Mouse (Mus musculus) cerebellum, adult 9-11 months (tissue): Measurements from ENCODE around the gene Palm.

ENCODE experiments used
- DNase-seq: peaks from one replicate; pipeline ENCODE4 v3.0.0; 2022

The Palm gene

GRCm38 (mm10) chr10:79856704-79857451, 63.5 kb downstream of the Palm start:
- peak; percentile 31 for DNase-seq

GRCm38 (mm10) chr10:79857452-79857811, 64.1 kb downstream of the Palm start:
- DNase-seq = peak; percentile 72

- DNase-seq = no peak
These were observed 64.5 kb downstream of the Palm start for GRCm38 (mm10) chr10:79857894-79858293.

DNA sequence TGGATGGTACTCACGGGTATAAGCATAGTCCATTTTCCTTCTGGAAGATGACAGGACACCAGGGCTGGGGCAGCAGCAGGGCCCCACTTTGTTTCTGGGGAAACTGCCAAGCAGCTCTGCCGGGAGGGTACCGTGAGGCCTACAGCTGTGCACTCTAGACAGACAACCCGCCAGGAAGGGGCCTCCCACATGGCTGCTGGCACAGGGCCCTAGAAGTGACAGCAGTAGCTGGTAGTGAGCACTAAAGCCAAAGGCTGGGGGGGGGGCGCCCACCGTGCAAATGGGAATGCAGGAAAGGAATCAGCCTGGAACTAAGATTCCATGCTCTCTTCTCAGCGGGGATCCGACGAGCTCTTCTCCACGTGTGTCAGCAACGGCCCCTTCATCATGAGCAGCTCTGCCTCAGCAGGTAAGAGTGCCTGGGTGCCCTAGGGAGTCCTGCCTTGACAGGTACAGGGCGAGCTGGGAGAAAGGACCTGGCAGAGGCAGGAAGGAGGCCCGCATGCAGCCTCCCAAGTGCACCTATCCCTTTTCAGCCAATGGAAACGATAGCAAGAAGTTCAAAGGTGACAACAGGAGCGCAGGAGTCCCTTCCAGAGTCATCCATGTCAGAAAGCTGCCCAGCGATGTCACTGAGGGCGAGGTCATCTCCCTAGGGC, 65.2 kb downstream of the Palm start:
- DNase-seq = peak; percentile 78

- DNase-seq = peak; percentile 47
These were observed 65.7 kb downstream of the Palm start for GRCm38 (mm10) chr10:79859116-79859515.

- DNase-seq = peak; percentile 46
These were observed 66.9 kb downstream of the Palm start for GRCm38 (mm10) chr10:79860079-79860911.

- DNase-seq = peak; percentile 84
These were observed 68.1 kb downstream of the Palm start for GRCm38 (mm10) chr10:79861230-79862048.

GRCm38 (mm10) chr10:79862049-79862788, 68.8 kb downstream of the Palm start:
- DNase-seq = peak; percentile 34

- peak; percentile 54 for DNase-seq
These were observed 69.6 kb downstream of the Palm start for GRCm38 (mm10) chr10:79862925-79863324.

DNA sequence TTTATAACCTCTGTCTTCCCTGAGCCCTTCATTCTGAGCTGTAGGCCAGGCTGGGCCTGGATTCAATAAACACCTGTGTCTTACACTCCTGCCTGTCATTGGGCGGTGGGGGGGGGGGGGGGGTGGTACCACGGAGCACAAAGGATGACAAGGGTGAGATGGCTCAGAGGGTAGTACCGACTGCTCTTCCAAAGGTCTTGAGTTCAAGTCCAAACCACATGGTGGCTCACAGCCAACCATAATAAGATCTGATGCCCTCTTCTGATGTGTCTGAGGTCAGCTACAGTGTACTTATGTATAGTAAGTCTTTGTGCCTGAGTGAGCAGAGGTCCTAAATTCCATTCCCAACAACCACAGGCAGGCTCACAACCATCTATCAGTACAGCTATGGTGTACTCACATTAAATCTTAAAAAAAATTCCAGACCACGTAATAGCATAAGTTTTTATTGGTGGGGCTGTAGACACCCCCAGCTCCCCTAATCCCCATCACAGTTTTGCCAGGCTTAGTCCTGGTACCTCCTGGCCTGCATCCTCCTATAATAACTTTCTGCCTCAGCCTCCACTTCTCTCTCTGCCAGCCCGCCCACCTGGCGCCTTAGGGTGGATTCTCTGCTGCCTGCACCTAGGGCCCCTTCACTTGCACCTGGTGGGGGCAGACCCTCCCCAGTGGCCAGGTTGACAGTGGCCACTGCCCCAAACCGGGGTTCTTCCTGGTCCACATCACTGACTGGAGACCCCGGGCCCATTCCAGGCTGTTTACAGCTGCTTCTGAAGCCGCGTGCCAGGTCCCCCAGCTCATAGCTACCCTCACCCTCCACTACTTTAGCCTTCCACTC, 71.2 kb downstream of the Palm start:
- DNase-seq = peak; percentile 45

DNA sequence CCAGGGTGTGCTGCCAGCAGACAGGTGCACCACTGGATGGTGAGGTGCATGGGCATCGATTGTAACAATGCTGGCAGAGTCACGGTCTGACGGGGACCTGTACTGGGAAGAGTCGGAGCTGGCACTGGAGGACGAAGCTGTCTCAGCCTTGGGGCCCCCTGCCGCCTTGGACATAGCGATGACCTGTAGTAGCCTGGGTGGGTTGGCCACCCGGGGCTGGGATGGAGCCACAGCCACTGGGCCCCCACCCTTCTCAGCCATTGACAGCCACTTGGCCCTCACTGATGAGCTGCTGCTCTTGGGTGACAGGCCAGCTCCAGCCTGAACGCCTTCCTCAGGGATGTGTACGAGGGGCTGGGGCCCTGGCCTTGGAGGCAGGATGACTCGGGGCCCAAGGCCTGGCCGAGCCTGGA, 71.8 kb downstream of the Palm start:
- peak; percentile 56 for DNase-seq

DNA sequence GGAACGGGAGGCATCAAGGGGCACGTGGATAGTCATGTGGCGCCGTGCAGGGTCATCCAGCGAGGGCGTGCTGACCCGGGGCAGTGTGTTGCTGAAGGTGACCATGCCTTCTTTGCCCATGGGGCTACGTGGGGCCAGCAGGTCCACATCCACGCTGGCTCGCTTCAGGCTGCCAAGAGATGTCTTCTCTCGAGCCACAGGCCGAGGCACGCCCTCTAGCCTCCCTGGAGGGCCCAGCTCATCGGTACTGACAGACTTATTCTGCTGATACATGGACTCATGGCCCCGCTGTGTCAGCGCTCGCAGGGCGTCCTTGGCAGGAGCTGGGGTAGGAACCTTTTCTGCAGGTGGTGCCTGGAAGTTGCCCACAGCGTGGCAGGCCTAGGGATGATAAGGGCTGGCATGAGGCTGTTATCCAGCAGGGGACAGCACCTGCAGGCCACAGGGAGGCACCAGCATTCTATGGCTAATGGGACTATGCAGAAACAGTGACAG, 72.5 kb downstream of the Palm start:
- no peak for DNase-seq

DNA sequence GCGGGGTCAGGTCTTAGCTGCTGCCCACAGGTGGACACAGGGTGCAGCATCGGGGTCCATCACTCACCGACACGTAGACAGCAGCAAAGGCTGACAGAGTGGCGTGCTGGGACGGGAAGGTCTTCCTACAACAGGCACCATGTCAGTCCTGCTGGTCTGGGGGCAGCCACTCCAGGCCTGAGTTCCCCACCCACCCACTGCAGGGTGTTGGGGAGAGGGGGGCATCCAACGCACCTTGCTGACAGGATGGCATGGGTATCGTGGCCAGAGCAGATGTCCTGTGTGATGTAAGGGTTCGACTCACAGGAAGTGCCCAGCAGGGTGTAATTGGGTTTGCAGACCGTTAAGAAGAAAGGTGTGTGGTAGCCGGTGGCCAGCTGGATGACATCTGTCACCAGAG, 73.2 kb downstream of the Palm start:
- DNase-seq = peak; percentile 50
